Mouse (Mus musculus): ENCODE measurements around the gene Efs. TPM values are rescaled to one million over a fixed set of nuclear protein-coding genes. Genes with fewer than 3 reads are reported as not detected.

The Efs gene
- total RNA-seq, 2 experiments from 2014 or later: not detected

DNA sequence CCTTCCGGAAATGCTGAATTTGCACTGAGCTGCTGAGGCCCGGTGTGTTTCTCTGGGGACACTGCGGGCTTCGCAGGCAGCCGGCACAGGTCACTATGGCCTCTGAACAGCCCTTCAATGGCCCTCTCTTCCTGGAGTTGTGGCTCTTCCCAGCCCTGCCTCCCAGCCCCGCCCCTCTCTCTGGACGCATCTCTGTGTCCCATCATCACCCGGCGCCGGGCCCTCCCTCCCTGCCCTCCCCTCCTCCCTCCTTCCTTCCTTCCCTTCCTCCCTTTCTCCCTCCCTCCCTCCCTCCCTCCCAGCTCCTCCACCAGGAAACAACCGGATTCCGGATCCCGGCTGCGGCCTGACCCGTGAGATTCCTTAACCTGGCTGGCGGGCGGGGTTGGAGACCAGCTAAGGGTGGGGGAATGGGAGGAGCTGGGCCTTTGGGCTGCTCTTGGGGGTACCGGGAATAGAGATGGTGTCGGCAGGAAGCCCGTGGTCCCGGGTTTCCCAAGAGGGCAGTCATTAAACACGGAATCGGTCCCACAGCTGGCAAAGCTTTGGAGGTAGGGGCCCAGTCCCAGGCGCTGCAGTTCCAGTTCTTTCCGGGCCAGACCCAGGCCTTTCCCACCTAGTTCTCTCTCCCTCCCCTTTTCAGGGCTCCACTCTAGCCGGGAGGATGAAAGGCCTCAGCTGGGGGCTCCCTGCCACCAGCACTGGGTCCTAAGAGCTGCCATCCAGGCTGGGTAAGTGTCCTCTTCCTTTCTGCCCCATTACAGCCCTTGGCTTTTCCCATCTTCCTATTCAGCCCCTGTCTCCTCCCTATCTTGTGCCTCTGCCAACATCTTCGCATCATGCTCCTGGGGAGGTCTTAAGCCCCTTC, 42.5 kb downstream of the Efs start, which contains the start of the genes Bcl2l2 and Gm20521:
Gene Bcl2l2 (plus strand): TSS at position 224 of the 868 bp plus-strand sequence.
Gene Gm20521 (plus strand): TSS at position 288 of the 868 bp plus-strand sequence.
- ATAC-seq (replicated peaks; ENCODE audit: low FRiP score, poor library complexity, severe bottlenecking): peak; percentile 65; the same call in 1 of the 2 replicates

DNA sequence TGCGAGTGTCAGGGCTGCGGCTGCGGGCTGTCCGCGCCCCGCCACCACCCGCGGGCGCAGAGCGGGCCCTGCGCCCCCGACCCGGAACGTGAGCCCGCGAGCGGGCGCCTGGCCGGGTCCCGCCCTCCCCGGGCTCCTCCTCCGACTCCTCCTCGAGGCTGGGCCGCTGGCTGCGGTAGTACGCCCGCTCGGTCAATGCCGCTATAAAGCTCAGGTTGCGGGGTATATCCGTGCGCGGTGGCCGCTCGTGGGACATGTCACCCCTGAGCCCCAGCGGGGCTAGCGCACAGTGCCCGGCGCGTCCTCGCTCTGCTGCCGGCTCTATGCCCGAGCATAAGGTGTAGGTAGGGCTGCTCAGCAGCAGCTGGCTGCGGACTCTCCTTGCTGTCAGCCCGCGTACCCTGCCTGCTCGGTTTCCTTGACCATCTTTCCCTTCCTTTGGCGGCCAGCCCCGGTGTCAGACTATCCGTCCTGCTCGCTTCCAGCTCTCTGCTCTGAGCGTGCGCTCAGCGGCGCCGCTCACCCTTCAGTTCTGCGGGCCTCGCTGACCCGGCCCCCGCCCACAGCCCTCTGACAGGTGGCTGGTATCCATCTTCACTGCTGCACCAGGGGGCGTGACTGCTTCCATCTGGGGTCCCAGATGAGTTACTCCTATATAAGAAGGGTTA, 48.7 kb downstream of the Efs start, which contains the start of gene Ppp1r3e:
Gene Ppp1r3e (minus strand): TSS at position 503 of the 668 bp plus-strand sequence.
- peak; percentile 56 for ATAC-seq (replicated peaks; ENCODE audit: low FRiP score, poor library complexity, severe bottlenecking)

- peak; percentile 81 for ATAC-seq (replicated peaks; ENCODE audit: low FRiP score, poor library complexity, severe bottlenecking)
Observed at GRCm38 (mm10) chr14:54876539-54877047, 49.3 kb downstream of the Efs start.

GRCm38 (mm10) chr14:54875844-54876538, 49.9 kb downstream of the Efs start:
- ATAC-seq (replicated peaks; ENCODE audit: low FRiP score, poor library complexity, severe bottlenecking): 0 out of 2 replicates have a peak, but pooled peaks have one; percentile 2

DNA sequence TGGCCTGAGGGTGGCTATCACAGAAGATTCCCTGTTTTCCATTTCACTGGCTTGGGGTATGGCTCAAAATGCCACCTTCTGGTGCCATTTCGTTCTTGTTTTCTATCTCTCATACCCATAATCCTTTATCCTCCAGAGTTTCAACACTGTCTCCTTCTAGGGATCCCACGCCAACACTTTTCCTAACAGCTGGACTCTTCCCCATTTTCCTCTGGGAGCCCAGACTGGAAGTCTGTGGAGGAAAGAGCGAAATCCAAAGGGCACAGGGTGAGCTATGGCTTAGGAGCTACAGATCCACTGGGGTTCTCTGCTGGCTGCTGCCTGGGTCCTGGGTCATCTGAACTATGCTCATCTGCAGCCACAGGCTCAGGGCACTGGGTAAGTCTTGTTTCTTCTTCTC, 51.8 kb downstream of the Efs start:
- no peak for ATAC-seq (replicated peaks; ENCODE audit: low FRiP score, poor library complexity, severe bottlenecking)

- ATAC-seq (replicated peaks; ENCODE audit: low FRiP score, poor library complexity, severe bottlenecking): no peak
Observed at GRCm38 (mm10) chr14:54870861-54871260, 55.1 kb downstream of the Efs start, which contains the start of gene Homez. Gene Homez (minus strand): TSS chr14:54870961.

- ATAC-seq (replicated peaks; ENCODE audit: low FRiP score, poor library complexity, severe bottlenecking): no peak
Observed at GRCm38 (mm10) chr14:54868026-54868425, 57.9 kb downstream of the Efs start.

GRCm38 (mm10) chr14:54866936-54867335, 59.0 kb downstream of the Efs start:
- ATAC-seq (replicated peaks; ENCODE audit: low FRiP score, poor library complexity, severe bottlenecking): no peak

Other genes starting within 250 kb of the Efs start
- gene 1700123O20Rik, start 239.9 kb downstream of the Efs start, total RNA-seq (2015; ENCODE audit: low replicate concordance): 22.7 and 25.5 TPM in 2 replicates
- gene 1700123O20Rik, start 239.9 kb downstream of the Efs start, total RNA-seq (2017; ENCODE audit: low replicate concordance): 18.1 and 25.8 TPM in 2 replicates
- gene Acin1, start 239.2 kb downstream of the Efs start, total RNA-seq (2015; ENCODE audit: low replicate concordance): 173 and 217 TPM in 2 replicates
- 369 and 562 TPM in 2 replicates for gene Acin1, start 239.2 kb downstream of the Efs start, total RNA-seq (2017; ENCODE audit: low replicate concordance)
- not detected in 2 replicates for gene Gm29776, start 227.3 kb downstream of the Efs start, total RNA-seq (2015; ENCODE audit: low replicate concordance)
- not detected in 2 replicates for gene Gm29776, start 227.3 kb downstream of the Efs start, total RNA-seq (2017; ENCODE audit: low replicate concordance)
- 22.4 and 29.4 TPM in 2 replicates for gene Cebpe, start 214.0 kb downstream of the Efs start, total RNA-seq (2015; ENCODE audit: low replicate concordance)
- 27.7 and 53.0 TPM in 2 replicates for gene Cebpe, start 214.0 kb downstream of the Efs start, total RNA-seq (2017; ENCODE audit: low replicate concordance)
- gene Slc7a8, start 144.2 kb downstream of the Efs start, total RNA-seq (2015; ENCODE audit: low replicate concordance): 7.7 and 10.8 TPM in 2 replicates
- gene Slc7a8, start 144.2 kb downstream of the Efs start, total RNA-seq (2017; ENCODE audit: low replicate concordance): 1.4 and 1.8 TPM in 2 replicates
- not detected in 2 replicates for gene Rnf212b, start 112.0 kb downstream of the Efs start, total RNA-seq (2015; ENCODE audit: low replicate concordance)
- gene Rnf212b, start 112.0 kb downstream of the Efs start, total RNA-seq (2017; ENCODE audit: low replicate concordance): 1.0 TPM in 1 of 2 replicates, not detected in the other
- gene Homez, start 55.2 kb downstream of the Efs start, total RNA-seq (2015; ENCODE audit: low replicate concordance): 0.63 TPM in 1 of 2 replicates, not detected in the other
- 2.5 and 5.6 TPM in 2 replicates for gene Homez, start 55.2 kb downstream of the Efs start, total RNA-seq (2017; ENCODE audit: low replicate concordance)
- 1.9 TPM in 1 of 2 replicates, not detected in the other for gene Ppp1r3e, start 48.6 kb downstream of the Efs start, total RNA-seq (2015; ENCODE audit: low replicate concordance)
- 0.70 and 3.7 TPM in 2 replicates for gene Ppp1r3e, start 48.6 kb downstream of the Efs start, total RNA-seq (2017; ENCODE audit: low replicate concordance)
- gene Bcl2l2, start 42.7 kb downstream of the Efs start, total RNA-seq (2015; ENCODE audit: low replicate concordance): 0.77 and 0.84 TPM in 2 replicates
- gene Bcl2l2, start 42.7 kb downstream of the Efs start, total RNA-seq (2017; ENCODE audit: low replicate concordance): 1.0 and 4.6 TPM in 2 replicates
- not detected in 2 replicates for gene Gm20521, start 42.7 kb downstream of the Efs start, total RNA-seq (2015; ENCODE audit: low replicate concordance)
- not detected in 2 replicates for gene Gm20521, start 42.7 kb downstream of the Efs start, total RNA-seq (2017; ENCODE audit: low replicate concordance)
- 26.3 and 41.1 TPM in 2 replicates for gene Pabpn1, start 33.6 kb downstream of the Efs start, total RNA-seq (2015; ENCODE audit: low replicate concordance)
- 54.6 and 55.9 TPM in 2 replicates for gene Pabpn1, start 33.6 kb downstream of the Efs start, total RNA-seq (2017; ENCODE audit: low replicate concordance)
- 1.5 TPM in 1 of 2 replicates, not detected in the other for gene Slc22a17, start 13.0 kb downstream of the Efs start, total RNA-seq (2015; ENCODE audit: low replicate concordance)
- 0.60 TPM in 1 of 2 replicates, not detected in the other for gene Slc22a17, start 13.0 kb downstream of the Efs start, total RNA-seq (2017; ENCODE audit: low replicate concordance)
- gene Il25, start 6.6 kb upstream of the Efs start, total RNA-seq (2015; ENCODE audit: low replicate concordance): not detected in 2 replicates
- gene Il25, start 6.6 kb upstream of the Efs start, total RNA-seq (2017; ENCODE audit: low replicate concordance): not detected in 2 replicates
- not detected in 2 replicates for gene Cmtm5, start 10.1 kb upstream of the Efs start, total RNA-seq (2015; ENCODE audit: low replicate concordance)
- gene Cmtm5, start 10.1 kb upstream of the Efs start, total RNA-seq (2017; ENCODE audit: low replicate concordance): not detected in 2 replicates
- gene Myh6, start 40.8 kb upstream of the Efs start, total RNA-seq (2015; ENCODE audit: low replicate concordance): not detected in 2 replicates
- gene Myh6, start 40.8 kb upstream of the Efs start, total RNA-seq (2017; ENCODE audit: low replicate concordance): not detected in 2 replicates
- gene Gm17428, start 50.8 kb upstream of the Efs start, total RNA-seq (2015; ENCODE audit: low replicate concordance): not detected in 2 replicates
- gene Gm17428, start 50.8 kb upstream of the Efs start, total RNA-seq (2017; ENCODE audit: low replicate concordance): not detected in 2 replicates
- not detected in 2 replicates for gene Myh7, start 68.5 kb upstream of the Efs start, total RNA-seq (2015; ENCODE audit: low replicate concordance)
- not detected in 2 replicates for gene Myh7, start 68.5 kb upstream of the Efs start, total RNA-seq (2017; ENCODE audit: low replicate concordance)
- gene Ngdn, start 89.3 kb upstream of the Efs start, total RNA-seq (2015; ENCODE audit: low replicate concordance): 16.3 and 20.6 TPM in 2 replicates
- 6.0 and 11.4 TPM in 2 replicates for gene Ngdn, start 89.3 kb upstream of the Efs start, total RNA-seq (2017; ENCODE audit: low replicate concordance)
- gene Zfhx2, start 166.2 kb upstream of the Efs start, total RNA-seq (2015; ENCODE audit: low replicate concordance): 1.3 and 1.7 TPM in 2 replicates
- 0.34 and 0.42 TPM in 2 replicates for gene Zfhx2, start 166.2 kb upstream of the Efs start, total RNA-seq (2017; ENCODE audit: low replicate concordance)
- gene Thtpa, start 168.7 kb upstream of the Efs start, total RNA-seq (2015; ENCODE audit: low replicate concordance): 0.19 and 1.7 TPM in 2 replicates
- 1.4 and 1.6 TPM in 2 replicates for gene Thtpa, start 168.7 kb upstream of the Efs start, total RNA-seq (2017; ENCODE audit: low replicate concordance)
- 1.7 and 5.9 TPM in 2 replicates for gene Ap1g2, start 180.5 kb upstream of the Efs start, total RNA-seq (2015; ENCODE audit: low replicate concordance)
- gene Ap1g2, start 180.5 kb upstream of the Efs start, total RNA-seq (2017; ENCODE audit: low replicate concordance): 2.5 and 3.7 TPM in 2 replicates
- gene Jph4, start 190.8 kb upstream of the Efs start, total RNA-seq (2015; ENCODE audit: low replicate concordance): not detected in 2 replicates
- gene Jph4, start 190.8 kb upstream of the Efs start, total RNA-seq (2017; ENCODE audit: low replicate concordance): not detected in 2 replicates